In genomic region chr13:55635146-55635571, GRCm38 (mm10) we compare ENCODE assay signal across 8 mouse cellular contexts. TPM values are rescaled to one million over a fixed set of nuclear protein-coding genes. Genes with fewer than 3 reads are reported as not detected.
DNase-seq lines count a peak whose midpoint lies in the region; ATAC-seq and TF ChIP-seq lines count a peak whose summit lies in the region.

No protein-coding gene starts in this region.

- TF ChIP-seq POLR2A in testis, adult 2 months (IDR thresholded peaks at IDR 0.05; ENCODE audit: control insufficient read depth, low read depth, low read length): no peak

- ATAC-seq in CD4-positive, CD25-positive, alpha-beta regulatory T cell, adult 4 months: peak; percentile 31
- peak; percentile 61 for ATAC-seq in forebrain, embryonic 11.5 days (replicated peaks; ENCODE audit: low FRiP score)
- peak; percentile 56 for ATAC-seq in liver, embryonic 12.5 days

- DNase-seq in embryo, embryonic 11 days: peak; percentile 16
- DNase-seq in embryo, embryonic 10 days (ENCODE audit: low spot score): no peak
- DNase-seq in forebrain, embryonic 11.5 days (ENCODE audit: low spot score): no peak
- DNase-seq in c-Kit-positive CD71-positive TER-119-positive erythroid progenitor cells, embryonic 14.5 days (ENCODE audit: low spot score): no peak
- DNase-seq in adrenal gland, adult 2 months: no peak

- H3K4me3 ChIP-seq in forebrain, embryonic 11.5 days (ENCODE audit: low read depth, low read length): peak overlapping the region; percentile 99
- peak overlapping the region; percentile 95 for H3K4me3 ChIP-seq in liver, embryonic 12.5 days
- peak overlapping the region; percentile 98 for H3K4me3 ChIP-seq in testis, adult 2 months (ENCODE audit: control insufficient read depth, low read depth, low read length)

- 0% methylated on average over 39 of the region's 40 CpGs for WGBS in forebrain, embryonic 11.5 days
- under 1% methylated on average over 40 of the region's 40 CpGs for WGBS in liver, embryonic 12.5 days (ENCODE audit: insufficient replicate concordance)

- no peak overlapping the region for H3K27ac ChIP-seq in forebrain, embryonic 11.5 days (ENCODE audit: low read depth, low read length)
- H3K27ac ChIP-seq in liver, embryonic 12.5 days: peak overlapping the region; percentile 65; the same call in 1 of the 2 replicates
- peak overlapping the region; percentile 95 for H3K27ac ChIP-seq in testis, adult 2 months (ENCODE audit: control insufficient read depth, insufficient read depth, low read depth, low read length)

- H3K27me3 ChIP-seq in forebrain, embryonic 11.5 days (ENCODE audit: control insufficient read depth, insufficient read depth, low read length): no peaks in the 10 kb centered on the region
- no peaks in the 10 kb centered on the region for H3K27me3 ChIP-seq in liver, embryonic 12.5 days (replicated peaks)
- no peaks in the 10 kb centered on the region for H3K27me3 ChIP-seq in testis, adult 2 months (ENCODE audit: control insufficient read depth, insufficient read depth, low read length)

- H3K36me3 ChIP-seq in forebrain, embryonic 11.5 days (ENCODE audit: control insufficient read depth, insufficient read depth, low read length): peaks cover 5% of the 10 kb centered on the region; the same call in 1 of the 2 replicates
- H3K36me3 ChIP-seq in liver, embryonic 12.5 days: peaks cover 66% of the 10 kb centered on the region
- H3K36me3 ChIP-seq in testis, adult 2 months (ENCODE audit: control insufficient read depth, insufficient read depth, low read length): peaks cover 4% of the 10 kb centered on the region

- H3K9ac ChIP-seq in forebrain, embryonic 11.5 days (ENCODE audit: low read length): peak overlapping the region; percentile 93
- H3K9ac ChIP-seq in liver, embryonic 12.5 days: peak overlapping the region; percentile 88

- H3K4me2 ChIP-seq in forebrain, embryonic 11.5 days (ENCODE audit: low read depth, low read length, severe bottlenecking): peak overlapping the region; percentile 81
- peak overlapping the region; percentile 90 for H3K4me2 ChIP-seq in liver, embryonic 12.5 days

- no peak for TF ChIP-seq CTCF in testis, adult 2 months (IDR thresholded peaks at IDR 0.05; ENCODE audit: control insufficient read depth, insufficient read depth, insufficient replicate concordance, low read depth, low read length)

- peaks cover 4% of the 10 kb centered on the region; the same call in 1 of the 2 replicates for H3K4me1 ChIP-seq in forebrain, embryonic 11.5 days (replicated peaks; ENCODE audit: control insufficient read depth, insufficient read depth, low read length)
- peaks cover 28% of the 10 kb centered on the region for H3K4me1 ChIP-seq in liver, embryonic 12.5 days
- peaks cover 9% of the 10 kb centered on the region for H3K4me1 ChIP-seq in testis, adult 2 months (ENCODE audit: control insufficient read depth, insufficient read depth, low read length)

- no peaks in the 10 kb centered on the region for H3K9me3 ChIP-seq in forebrain, embryonic 11.5 days (ENCODE audit: control insufficient read depth, low read length)
- H3K9me3 ChIP-seq in liver, embryonic 12.5 days (replicated peaks): no peaks in the 10 kb centered on the region

RNA-seq across cellular contexts. Expression of gene Ddx46, which starts 0.3 kb away (rescaled TPM):
- polyA plus RNA-seq in CD4-positive, CD25-positive, alpha-beta regulatory T cell, adult 4 months (2017; shearing (Covaris generic)): 10 to 100 TPM; 58.1 to 64.6 TPM
- polyA plus RNA-seq in forebrain, embryonic 11.5 days (2014; fragmentation: Nextera tagmentation; extraction: Ambion mirVana): 56.8 and 58.2 TPM in 2 replicates
- 28.2 and 30.2 TPM in 2 replicates for polyA plus RNA-seq in liver, embryonic 12.5 days (2016; fragmentation: Nextera tagmentation; extraction: Ambion mirVana)
- 25.3 and 27.7 TPM in 2 replicates for polyA plus RNA-seq in testis, adult 2 months (2012; rRNA removed)
- 10 to 100 TPM; 33.6 to 40.4 TPM for total RNA-seq in adrenal gland, adult 2 months (2021)
- polyA plus RNA-seq in adrenal gland, adult 2 months (2012; rRNA removed): 6.8 and 9.1 TPM in 2 replicates

RNA-seq across cellular contexts. Expression of gene Caml, which starts 12.4 kb away (rescaled TPM):
- 10 to 100 TPM; 41.7 to 46.1 TPM for polyA plus RNA-seq in CD4-positive, CD25-positive, alpha-beta regulatory T cell, adult 4 months (2017; shearing (Covaris generic))
- 65.4 and 69.7 TPM in 2 replicates for polyA plus RNA-seq in forebrain, embryonic 11.5 days (2014; fragmentation: Nextera tagmentation; extraction: Ambion mirVana)
- 19.1 and 20.9 TPM in 2 replicates for polyA plus RNA-seq in liver, embryonic 12.5 days (2016; fragmentation: Nextera tagmentation; extraction: Ambion mirVana)
- polyA plus RNA-seq in testis, adult 2 months (2012; rRNA removed): 24.8 and 26.8 TPM in 2 replicates
- total RNA-seq in adrenal gland, adult 2 months (2021): 10 to 100 TPM; 30.9 to 32.4 TPM
- polyA plus RNA-seq in adrenal gland, adult 2 months (2012; rRNA removed): 12.9 and 13.2 TPM in 2 replicates

RNA-seq across cellular contexts. Expression of gene B4galt7, which starts 35.5 kb away (rescaled TPM):
- 10 to 100 TPM; 20.5 to 42.3 TPM for polyA plus RNA-seq in CD4-positive, CD25-positive, alpha-beta regulatory T cell, adult 4 months (2017; shearing (Covaris generic))
- 24.5 and 25.6 TPM in 2 replicates for polyA plus RNA-seq in forebrain, embryonic 11.5 days (2014; fragmentation: Nextera tagmentation; extraction: Ambion mirVana)
- 10.6 and 11.3 TPM in 2 replicates for polyA plus RNA-seq in liver, embryonic 12.5 days (2016; fragmentation: Nextera tagmentation; extraction: Ambion mirVana)
- 13.0 and 15.6 TPM in 2 replicates for polyA plus RNA-seq in testis, adult 2 months (2012; rRNA removed)
- total RNA-seq in adrenal gland, adult 2 months (2021): 10 to 100 TPM; 13.0 to 13.7 TPM
- polyA plus RNA-seq in adrenal gland, adult 2 months (2012; rRNA removed): 20.9 and 22.7 TPM in 2 replicates

RNA-seq across cellular contexts. Expression of gene B230219D22Rik, which starts 57.8 kb away (rescaled TPM):
- 10 to 100 TPM; 12.8 to 14.2 TPM for polyA plus RNA-seq in CD4-positive, CD25-positive, alpha-beta regulatory T cell, adult 4 months (2017; shearing (Covaris generic))
- polyA plus RNA-seq in forebrain, embryonic 11.5 days (2014; fragmentation: Nextera tagmentation; extraction: Ambion mirVana): 68.4 and 74.3 TPM in 2 replicates
- 22.8 and 23.2 TPM in 2 replicates for polyA plus RNA-seq in liver, embryonic 12.5 days (2016; fragmentation: Nextera tagmentation; extraction: Ambion mirVana)
- polyA plus RNA-seq in testis, adult 2 months (2012; rRNA removed): 6.1 and 7.6 TPM in 2 replicates
- 10 to 100 TPM; 51.3 to 61.4 TPM for total RNA-seq in adrenal gland, adult 2 months (2021)
- polyA plus RNA-seq in adrenal gland, adult 2 months (2012; rRNA removed): 16.5 and 19.5 TPM in 2 replicates
